Mouse (Mus musculus): ENCODE data around the gene Fars2. TPM values are rescaled to one million over a fixed set of nuclear protein-coding genes. Genes with fewer than 3 reads are reported as not detected.

The Fars2 gene
- total RNA-seq, 2 experiments from 2014 or later: 53.3 to 110 TPM

DNA sequence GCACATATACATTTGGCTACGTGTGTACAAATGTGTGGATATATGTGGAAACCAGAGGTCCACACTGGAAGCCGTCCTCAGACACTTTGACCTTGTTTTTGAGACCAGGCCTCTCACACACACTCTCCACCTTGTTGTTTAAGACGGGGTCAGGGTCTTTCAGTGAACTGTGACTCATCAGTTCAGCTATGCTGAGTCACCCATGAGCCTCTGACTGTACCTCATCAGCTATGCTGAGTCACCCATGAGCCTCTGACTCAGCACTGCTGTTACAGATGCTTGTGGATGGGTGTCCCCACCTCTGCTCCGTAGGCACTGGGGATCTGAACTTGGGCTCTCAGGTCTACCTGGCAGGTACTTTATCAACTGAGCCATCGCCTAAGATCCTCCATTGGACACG lies 85.8 kb downstream of the Fars2 start:
- ATAC-seq (replicated peaks; ENCODE audit: low FRiP score, low TSS enrichment, poor library complexity, severe bottlenecking): peak; percentile 47

DNA sequence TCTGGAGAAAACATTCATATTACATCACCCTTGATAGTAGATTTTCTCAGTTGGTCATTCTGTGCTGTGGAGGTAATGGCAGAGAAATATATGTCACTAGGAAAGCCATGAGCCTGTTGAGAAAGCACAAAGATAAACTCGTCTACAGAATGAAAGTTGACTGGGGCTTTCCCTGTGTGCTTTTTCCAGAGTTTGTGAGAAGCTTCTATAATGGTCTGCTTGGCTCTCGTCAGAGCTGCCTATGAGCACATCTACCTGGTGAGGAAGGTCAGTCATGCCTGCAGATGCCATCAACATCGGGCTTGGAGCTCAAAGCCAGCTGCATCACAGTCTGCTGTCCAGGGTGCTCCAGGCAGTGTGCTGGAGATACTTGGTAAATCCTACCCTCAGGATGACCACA lies 87.1 kb downstream of the Fars2 start:
- ATAC-seq (replicated peaks; ENCODE audit: low FRiP score, low TSS enrichment, poor library complexity, severe bottlenecking): no peak

DNA sequence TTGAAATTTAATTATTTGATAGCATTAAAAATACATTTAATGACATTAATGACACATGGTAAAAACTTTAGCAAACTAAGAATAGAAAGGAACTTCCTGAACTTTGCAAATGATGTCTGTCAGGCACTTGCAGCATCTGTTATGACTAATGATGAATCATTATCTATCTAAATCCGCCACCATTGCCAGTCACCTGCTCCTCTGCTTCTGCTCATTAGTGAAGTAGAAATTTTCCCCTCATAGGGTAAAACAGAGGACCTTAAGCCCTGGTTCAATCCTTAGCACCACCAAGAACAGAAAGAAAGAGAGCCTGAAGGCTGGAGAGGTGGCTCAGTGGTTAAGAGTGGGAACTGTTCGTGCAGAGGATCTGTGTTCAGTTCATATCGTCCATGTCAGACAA lies 93.8 kb downstream of the Fars2 start:
- no peak for ATAC-seq (replicated peaks; ENCODE audit: low FRiP score, low TSS enrichment, poor library complexity, severe bottlenecking)

DNA sequence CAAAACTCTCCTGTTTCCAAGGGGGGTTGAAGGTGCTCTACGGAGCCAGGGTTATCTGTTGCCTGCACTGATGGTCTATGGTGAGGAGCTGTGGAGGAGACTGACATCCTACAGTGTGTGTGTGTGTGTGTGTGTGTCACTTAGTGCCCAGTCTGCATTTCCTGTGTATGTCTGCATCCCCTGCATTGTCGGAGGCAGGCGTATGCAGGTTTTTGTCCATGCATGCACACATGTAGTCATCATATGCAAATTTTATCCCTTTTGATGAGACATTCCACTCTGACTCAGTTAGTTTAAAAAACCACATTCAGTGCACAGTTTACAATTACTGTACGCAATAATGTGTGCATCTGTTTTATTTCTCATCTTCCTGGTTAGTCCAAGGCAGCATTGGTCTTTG lies 96.8 kb downstream of the Fars2 start:
- no peak for ATAC-seq (replicated peaks; ENCODE audit: low FRiP score, low TSS enrichment, poor library complexity, severe bottlenecking)

DNA sequence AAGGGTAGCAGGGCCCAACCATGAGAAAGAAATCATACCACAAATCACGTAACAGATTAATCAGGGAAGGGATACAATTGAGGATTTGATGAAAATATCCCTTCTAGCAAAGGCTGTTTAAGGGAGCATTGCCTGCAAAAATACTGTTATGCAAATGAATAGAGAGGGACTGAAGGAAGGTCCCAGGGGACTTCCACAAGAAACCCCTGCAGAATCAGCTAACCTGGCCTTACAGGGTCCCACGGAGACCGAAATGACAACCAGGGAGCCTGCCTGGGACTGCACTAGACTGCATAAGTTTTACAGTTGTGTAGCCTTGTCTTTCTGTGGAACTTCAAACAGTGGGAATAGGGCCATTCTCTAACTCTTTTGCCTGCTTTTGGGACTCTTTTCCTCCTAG lies 98.8 kb downstream of the Fars2 start:
- ATAC-seq (replicated peaks; ENCODE audit: low FRiP score, low TSS enrichment, poor library complexity, severe bottlenecking): no peak

DNA sequence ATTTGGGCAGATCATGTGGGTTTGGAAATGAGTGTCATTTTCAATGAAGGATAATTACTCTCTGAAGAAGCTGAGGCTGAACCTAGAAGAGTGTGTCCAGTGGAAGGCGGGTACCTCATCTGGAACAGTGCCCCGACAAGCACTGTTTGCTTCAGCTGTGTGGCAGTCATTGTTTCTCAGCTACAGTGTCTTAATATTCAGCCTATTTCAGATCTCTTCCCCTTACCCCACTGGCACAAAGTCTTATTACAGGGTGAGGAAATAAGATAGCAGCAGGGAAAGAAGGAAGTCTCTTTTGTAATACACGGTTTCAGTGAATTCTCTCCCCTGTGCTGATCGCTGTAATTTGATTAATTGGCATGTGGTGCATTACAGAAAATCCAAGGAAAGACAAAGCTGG lies 101.1 kb downstream of the Fars2 start:
- no peak for ATAC-seq (replicated peaks; ENCODE audit: low FRiP score, low TSS enrichment, poor library complexity, severe bottlenecking)

DNA sequence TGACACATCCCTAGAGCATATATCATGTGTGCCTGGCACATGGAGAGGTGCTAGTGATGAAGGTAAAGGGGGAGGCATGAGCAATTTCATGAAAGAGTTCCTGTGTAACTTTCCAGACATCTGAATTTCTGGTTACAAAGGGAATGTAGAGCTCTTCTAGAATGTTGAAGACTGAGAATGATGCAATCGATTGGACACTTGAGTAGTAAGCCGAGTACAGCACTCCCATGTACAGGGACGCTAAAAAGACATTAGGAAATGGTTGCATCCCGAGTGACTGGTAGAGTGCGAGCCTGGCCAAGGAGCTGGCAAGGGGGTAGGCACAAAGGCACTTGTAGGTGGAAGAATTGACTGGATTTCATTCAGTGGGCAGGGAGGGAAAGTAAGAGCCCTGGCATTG lies 102.3 kb downstream of the Fars2 start:
- no peak for ATAC-seq (replicated peaks; ENCODE audit: low FRiP score, low TSS enrichment, poor library complexity, severe bottlenecking)

DNA sequence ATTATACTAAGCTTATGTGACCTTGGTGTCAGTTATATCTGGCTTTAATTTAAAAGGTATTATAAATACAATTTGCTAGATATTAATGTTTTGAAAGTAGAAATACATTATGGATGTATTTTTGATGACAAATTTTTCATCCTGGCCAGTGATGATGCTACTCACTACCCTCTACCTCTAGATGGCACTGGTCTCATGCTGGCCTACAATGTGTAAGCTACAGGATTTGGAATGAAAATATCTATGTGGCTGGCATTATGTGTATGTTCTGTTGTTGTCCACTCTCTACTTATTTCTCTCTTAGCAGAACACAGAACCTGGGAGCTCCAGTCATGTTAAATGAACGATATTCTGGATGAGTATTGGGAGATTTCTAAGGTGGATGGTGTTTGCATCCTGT lies 104.7 kb downstream of the Fars2 start:
- no peak for ATAC-seq (replicated peaks; ENCODE audit: low FRiP score, low TSS enrichment, poor library complexity, severe bottlenecking)

DNA sequence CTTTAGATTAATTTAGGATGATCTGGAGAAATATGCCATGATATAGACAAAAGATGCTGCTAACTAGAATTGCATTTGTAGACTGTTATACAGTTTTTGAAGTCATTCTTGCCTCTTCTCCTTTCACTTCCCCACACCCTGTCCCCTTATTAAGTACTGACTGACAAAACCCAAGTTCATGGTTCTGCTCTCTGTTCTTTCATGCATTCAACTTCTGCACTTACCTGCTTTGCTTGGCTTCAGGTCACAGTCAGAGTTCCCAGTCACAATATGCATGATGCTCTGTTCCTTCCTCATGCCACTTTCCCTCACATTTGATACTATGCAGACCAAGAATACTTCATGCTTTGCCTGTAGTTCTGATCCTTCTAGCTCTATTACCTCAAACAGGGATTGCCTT lies 105.5 kb downstream of the Fars2 start:
- ATAC-seq (replicated peaks; ENCODE audit: low FRiP score, low TSS enrichment, poor library complexity, severe bottlenecking): no peak

DNA sequence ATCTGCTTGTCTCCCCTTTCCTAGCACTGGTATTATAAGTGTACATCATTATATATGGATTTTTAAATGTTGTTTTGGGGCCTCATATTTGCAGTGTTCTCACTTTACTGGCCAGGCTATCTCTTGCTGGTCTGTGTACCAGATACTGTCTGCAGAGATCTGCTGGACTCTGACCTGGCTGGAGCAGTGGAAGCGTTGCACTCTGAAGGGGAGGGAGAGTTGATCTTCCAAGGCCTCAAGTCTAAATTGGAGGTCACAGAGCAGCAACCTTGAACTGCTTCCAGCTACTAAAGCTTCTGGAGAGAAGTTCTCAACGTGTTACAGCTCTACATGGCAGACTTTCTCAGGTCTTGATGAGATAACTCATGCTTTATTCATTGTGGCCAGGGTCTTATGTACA lies 107.2 kb downstream of the Fars2 start:
- no peak for ATAC-seq (replicated peaks; ENCODE audit: low FRiP score, low TSS enrichment, poor library complexity, severe bottlenecking)

DNA sequence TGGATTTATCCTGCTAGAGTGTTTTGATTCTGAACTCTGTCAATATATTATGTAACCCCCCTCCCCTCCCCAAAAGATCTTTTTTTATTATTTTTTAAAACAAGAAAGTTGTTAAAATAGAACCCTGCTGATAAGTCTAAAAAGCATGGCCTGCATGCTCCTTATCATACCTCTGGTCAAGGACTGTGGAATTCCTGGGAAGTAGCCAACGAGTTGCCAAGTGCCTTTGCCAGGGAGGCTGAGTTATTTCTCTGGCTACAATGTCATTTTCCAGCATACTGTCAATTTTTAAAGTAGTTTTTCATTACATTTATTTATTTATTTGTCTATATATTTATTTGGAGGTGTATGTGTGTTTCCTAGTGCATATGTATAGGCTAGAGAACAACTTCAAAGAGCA lies 125.0 kb downstream of the Fars2 start:
- no peak for ATAC-seq (replicated peaks; ENCODE audit: low FRiP score, low TSS enrichment, poor library complexity, severe bottlenecking)

DNA sequence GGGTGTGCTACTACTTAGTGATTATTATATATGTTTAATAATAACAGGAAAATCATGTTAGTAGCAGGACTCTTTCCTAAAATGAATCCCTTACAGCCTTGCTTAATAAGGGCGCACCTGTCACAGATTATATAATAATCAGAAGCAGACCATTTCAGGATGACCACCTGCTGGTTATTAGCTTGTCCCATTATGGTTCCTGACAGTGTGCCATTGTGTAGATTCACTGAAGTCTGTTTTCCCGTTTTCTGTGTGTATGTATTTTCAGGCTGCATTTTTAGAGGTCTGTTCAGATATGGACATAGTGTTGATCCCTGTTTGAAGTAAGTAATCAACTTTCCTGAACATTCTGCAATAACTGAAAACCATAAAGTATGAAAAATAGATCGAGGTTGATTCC lies 136.7 kb downstream of the Fars2 start:
- no peak for ATAC-seq (replicated peaks; ENCODE audit: low FRiP score, low TSS enrichment, poor library complexity, severe bottlenecking)

DNA sequence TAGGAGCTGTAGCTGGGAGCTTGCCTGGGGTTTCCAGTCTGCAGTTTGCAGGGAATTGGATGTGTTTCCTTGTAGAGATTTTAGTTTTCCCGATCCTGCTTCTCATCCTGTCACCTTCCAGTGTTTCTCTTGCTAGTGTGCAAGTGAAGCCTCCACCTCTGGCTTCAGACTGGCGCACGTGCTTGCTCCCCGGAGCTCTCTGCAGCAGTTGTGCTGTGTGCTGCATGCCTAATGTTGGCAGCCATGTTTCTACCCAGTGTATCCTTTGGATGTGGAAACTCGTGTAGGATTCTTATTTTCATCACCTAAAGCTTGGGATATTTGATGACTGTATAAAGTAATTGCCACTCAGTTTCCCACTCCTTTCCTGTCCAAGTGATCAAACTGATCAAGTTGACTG lies 140.0 kb downstream of the Fars2 start:
- no peak for ATAC-seq (replicated peaks; ENCODE audit: low FRiP score, low TSS enrichment, poor library complexity, severe bottlenecking)

DNA sequence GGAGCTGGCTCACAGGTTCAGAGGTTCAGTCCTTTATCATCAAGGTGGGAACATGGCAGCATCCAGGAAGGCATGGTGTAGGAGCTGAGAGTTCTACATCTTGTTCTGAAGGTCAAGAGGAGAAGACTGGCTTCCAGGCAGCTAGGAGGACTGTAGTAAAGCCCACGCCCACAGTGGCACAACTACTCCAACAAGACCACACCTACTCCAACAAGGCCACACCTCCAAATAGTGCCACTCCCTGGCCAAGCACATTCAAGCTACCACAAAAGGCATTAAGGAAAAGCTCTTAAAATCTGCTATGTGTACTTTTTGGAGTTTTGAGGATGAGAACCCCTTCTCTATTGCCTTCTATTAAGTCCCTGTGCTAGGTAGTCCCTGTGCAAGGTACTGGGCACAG lies 142.5 kb downstream of the Fars2 start:
- ATAC-seq (replicated peaks; ENCODE audit: low FRiP score, low TSS enrichment, poor library complexity, severe bottlenecking): no peak

DNA sequence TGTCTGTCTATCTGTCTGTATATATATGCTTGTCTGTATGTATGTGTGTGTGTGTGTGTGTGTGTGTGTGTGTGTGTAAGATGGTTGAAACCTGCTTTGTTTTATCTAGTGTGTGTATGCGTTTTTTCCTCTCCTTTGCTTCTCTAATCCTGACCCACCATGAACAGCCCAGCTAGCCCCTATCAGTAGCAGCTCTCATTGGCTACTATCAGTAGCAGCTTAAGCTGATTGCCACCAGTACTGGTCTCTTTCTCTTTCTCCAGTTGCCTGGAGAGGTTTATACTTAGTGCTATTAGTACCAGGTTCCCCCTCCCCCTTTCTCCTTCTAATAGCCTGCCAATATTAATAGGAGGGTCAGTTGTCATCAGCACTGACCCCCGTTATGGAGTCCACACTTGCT lies 144.1 kb downstream of the Fars2 start:
- no peak for ATAC-seq (replicated peaks; ENCODE audit: low FRiP score, low TSS enrichment, poor library complexity, severe bottlenecking)

DNA sequence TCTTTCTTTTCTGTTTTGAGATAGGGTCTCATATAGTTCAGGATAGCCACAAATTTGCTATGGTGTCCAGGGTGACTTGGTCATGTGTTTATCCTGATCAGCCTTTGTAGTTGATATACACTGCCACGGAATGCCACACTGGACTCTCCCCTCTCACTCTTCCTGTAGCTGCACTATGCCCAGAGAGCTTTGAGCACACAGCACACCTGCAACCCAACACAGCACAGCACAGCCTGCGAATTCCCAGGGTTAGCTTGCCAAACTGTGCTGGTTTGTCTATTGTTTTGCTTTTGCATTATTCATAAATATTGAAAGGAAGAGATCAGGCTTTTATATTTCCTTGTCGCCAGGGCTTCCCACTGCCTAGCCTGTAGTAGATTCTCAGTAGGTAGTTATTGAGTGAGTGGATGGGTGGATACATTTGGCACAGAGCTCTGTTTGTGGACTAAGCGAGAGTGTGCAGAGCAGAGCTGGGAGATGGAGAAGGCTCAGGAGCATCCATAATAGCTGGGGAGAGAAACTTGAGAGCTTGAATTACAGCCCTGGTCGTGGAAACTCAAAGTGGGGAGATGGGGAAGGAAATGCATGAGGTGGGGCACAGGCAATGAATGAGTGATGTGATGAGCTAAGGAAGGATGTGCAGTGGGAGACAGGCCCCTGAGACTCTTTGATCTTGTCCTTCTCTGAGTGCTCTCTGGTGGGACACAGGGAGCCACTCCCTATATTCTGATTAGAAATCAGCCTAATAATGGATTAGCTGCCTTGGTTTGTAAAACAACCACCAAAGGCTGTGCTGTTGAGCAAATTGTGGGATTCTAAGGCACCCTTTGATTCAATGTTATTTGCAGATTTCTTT lies 146.3 kb downstream of the Fars2 start:
- ATAC-seq (replicated peaks; ENCODE audit: low FRiP score, low TSS enrichment, poor library complexity, severe bottlenecking): no peak

DNA sequence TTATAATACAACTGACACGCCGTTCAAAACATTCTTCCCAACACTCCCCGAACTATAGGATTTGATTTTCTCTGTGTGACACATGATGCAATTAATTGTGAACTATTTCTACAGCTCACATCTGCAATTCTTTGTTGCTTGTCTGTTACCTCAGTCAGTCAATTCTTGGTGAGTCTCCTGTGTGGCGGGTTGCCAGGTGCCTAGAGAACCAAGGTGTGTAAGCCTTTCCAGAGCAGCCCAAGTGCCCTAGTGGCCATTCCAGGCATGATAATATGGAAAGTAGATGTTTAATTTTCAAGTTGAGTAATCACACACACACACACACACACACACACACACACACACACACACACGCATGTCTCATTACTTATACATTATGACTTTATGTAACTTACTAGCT lies 147.2 kb downstream of the Fars2 start:
- ATAC-seq (replicated peaks; ENCODE audit: low FRiP score, low TSS enrichment, poor library complexity, severe bottlenecking): no peak

DNA sequence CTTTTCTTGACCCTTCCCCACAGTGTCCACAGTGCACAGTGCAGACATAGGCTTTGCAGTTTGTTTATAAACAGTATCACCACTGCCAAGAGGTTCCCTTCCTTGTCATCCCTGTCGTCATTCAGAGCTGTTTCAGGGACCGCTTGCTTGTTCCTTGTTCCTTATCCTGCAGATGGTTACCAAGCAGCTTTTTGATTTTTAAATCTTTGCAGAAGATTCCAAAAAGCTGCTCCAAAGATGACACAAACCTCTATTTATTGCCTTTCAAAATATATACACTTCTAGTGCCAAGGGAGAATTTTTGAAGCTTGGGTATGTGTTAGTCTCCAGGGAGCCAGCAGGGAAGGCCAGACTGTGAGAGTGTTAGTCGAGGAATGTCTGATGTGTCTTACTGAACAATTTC lies 148.1 kb downstream of the Fars2 start:
- no peak for ATAC-seq (replicated peaks; ENCODE audit: low FRiP score, low TSS enrichment, poor library complexity, severe bottlenecking)

DNA sequence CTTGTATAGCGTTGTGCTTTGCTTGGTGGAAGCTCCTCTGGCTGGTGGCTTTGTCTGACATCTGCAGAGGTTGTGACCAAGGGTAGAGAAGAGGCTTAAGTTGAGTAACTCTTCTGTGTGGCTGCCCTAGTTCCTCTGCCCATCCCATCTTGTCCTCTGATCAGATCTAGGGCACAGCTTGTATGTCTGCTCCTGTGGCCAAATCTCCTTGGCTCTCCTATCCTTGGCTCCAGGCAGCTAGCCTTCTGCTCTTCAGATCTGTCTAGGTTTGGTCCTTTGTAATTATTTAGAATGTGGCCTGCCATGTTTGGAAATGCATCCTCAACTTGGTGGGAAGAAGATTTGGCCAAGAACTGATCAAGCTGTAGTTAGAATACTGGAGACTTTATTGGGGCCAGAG lies 150.2 kb downstream of the Fars2 start:
- ATAC-seq (replicated peaks; ENCODE audit: low FRiP score, low TSS enrichment, poor library complexity, severe bottlenecking): no peak

DNA sequence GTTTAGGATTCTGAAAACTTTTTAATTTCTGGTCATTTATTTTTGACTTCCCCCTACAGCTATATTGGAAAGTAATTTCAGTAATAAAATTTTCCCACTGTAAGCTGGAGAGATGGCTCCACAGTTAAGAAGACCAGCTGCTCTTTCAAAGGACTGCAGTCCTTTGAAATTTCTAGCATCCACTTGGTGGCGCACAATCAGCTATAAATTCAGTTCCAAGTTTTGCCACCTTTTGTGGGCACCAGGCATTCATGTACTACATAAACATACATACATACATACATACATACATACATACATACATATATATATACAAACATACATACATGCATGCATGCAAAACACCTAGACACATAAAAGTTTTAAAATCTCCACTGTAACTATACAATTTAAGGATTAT lies 153.7 kb downstream of the Fars2 start:
- no peak for ATAC-seq (replicated peaks; ENCODE audit: low FRiP score, low TSS enrichment, poor library complexity, severe bottlenecking)

DNA sequence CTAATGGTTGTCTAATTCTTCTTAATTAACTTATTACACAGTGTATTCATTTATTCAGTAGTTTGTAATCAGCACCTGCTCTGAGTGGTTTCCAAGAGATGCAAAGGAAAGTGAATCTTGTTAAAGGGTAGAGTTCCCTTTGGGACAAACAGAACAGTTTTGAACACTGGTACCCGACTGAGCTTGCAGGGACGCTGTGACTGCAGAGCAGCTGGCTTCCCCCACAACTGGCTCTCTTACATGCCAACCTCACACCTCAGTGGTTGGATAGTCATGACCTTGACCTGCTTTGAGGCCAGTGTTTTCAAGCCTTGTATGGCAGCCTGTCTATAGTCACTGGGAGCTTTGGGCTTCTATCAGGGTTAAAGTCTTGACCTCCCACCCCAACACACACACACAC lies 156.3 kb downstream of the Fars2 start:
- no peak for ATAC-seq (replicated peaks; ENCODE audit: low FRiP score, low TSS enrichment, poor library complexity, severe bottlenecking)

DNA sequence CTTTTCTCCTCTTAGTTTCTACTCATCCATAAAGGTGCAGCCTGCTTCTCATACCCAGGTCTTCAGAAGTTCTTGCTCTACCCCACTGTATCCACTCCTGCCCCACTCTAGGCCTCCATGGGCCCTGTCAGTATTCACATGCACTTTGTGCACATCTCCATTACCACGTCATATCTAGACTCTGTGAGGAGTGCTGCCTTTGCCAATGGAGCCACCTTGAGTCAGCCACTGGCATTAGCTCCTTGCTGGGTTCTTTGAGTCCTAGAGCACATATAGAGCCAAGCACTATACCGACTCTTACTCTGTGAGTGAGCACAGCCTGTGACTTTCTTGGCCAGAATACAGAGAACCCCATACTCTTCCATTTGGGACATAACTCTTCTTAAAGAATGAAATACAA lies 159.0 kb downstream of the Fars2 start:
- ATAC-seq (replicated peaks; ENCODE audit: low FRiP score, low TSS enrichment, poor library complexity, severe bottlenecking): no peak

Data from megakaryocyte-erythroid progenitor cell, adult 5-6 weeks (primary cell).